Mouse (Mus musculus) midbrain, embryonic 10.5 days (tissue): ENCODE measurements around the gene Cyp4a12b. TPM values are rescaled to one million over a fixed set of nuclear protein-coding genes. Genes with fewer than 3 reads are reported as not detected.
A peak's percentile ranks its signal among the peaks of the same experiment; 100 is the strongest.
"Not testable (repeated sequence)": the region's sequence is repeated elsewhere in the genome, so short reads cannot be mapped to it uniquely, and the experiment has no call there.

ENCODE experiments used
- DNase-seq: peaks from one replicate; pipeline ENCODE4 v3.0.0-alpha.2; 2017; ENCODE audit warnings: low spot score
- H3K27ac ChIP-seq: fragments of 300-500 bp; sonication (generic); replicated peaks from 2 replicates; pipeline ENCODE4 v1.5.1; 2016; ENCODE audit warnings: mild to moderate bottlenecking
- H3K27me3 ChIP-seq: fragments of 300-500 bp; sonication (generic); 2 replicates; pipeline ENCODE4 v1.6.1; 2016; ENCODE audit warnings: low read depth, mild to moderate bottlenecking; ENCODE audit not compliant: poor library complexity, severe bottlenecking
- H3K36me3 ChIP-seq: fragments of 300-500 bp; sonication (generic); 2 replicates; pipeline ENCODE4 v1.6.1; 2016; ENCODE audit warnings: mild to moderate bottlenecking, moderate library complexity
- H3K4me1 ChIP-seq: fragments of 300-500 bp; sonication (generic); 2 replicates; pipeline ENCODE4 v1.6.1; 2016
- H3K4me3 ChIP-seq: fragments of 300-500 bp; sonication (generic); 2 replicates; pipeline ENCODE4 v1.5.1; 2016; ENCODE audit warnings: mild to moderate bottlenecking, moderate library complexity
- H3K9me3 ChIP-seq: fragments of 300-500 bp; sonication (generic); replicated peaks from 2 replicates; pipeline ENCODE4 v1.6.1; 2016; ENCODE audit warnings: mild to moderate bottlenecking
- WGBS: fragments of 180-500 bp; shearing (Covaris S2); methylation state at CpG from one replicate; pipeline ENCODE4 v1.1.7; 2016; 5-methylcytosine and 5-hydroxymethylcytosine counted together
- polyA plus RNA-seq: library from polyadenylated mRNA; unstranded; fragments of >200 nt; fragmentation: Nextera tagmentation; extraction: Ambion mirVana; gene quantifications from 2 replicates; pipeline ENCODE4 v1.2.1, GENCODE M21; 2016

Gene Cyp4a12b
- not detected in 2 replicates for polyA plus RNA-seq

DNA sequence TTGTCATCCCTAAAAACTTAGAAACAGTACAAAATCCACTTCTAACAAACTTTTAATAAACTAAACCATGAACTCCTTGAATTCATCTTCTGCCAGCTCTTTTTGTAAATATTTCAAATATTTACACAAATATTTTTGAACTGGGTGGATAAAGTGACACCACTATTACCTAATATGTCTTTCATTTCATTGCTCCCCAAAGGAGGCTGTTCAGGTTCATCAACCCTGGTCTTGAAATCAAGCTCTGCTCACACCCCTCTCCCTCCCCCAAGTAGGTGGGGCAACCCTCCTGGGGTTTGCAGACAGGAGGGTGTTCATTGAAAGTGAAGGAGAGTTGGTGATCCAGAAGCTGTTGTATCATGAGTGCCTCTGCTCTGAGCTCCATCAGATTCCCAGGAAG lies at the start of gene Cyp4a12b:
TSS of gene Cyp4a12b (plus strand) at position 301 of the 400 bp plus-strand sequence.
- not testable (repeated sequence) for DNase-seq, H3K27ac ChIP-seq, H3K9me3 ChIP-seq, H3K36me3 ChIP-seq, H3K4me1 ChIP-seq, H3K27me3 ChIP-seq, H3K4me3 ChIP-seq

DNA sequence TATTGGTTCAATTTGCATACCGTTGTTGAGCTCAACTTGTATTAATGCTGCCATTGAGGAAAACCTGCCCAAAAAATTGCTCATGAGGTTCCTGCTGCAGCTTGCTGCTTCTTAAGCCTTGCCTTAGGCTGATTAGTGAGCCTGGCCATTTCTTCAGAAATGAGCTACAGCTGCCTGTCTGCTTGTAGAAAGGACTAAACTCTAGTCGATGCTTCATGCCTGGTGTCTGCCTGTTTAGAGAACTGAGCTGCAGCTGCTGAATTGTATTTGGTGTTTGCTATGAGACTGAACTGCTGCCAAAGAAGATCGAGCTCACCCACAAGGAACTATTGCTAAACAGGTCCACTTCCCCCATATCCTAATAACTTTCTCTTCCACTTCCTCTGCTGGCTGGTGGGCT lies 45.8 kb upstream of the Cyp4a12b start:
- H3K27me3 ChIP-seq, H3K4me1 ChIP-seq, DNase-seq, H3K36me3 ChIP-seq, H3K9me3 ChIP-seq, H3K4me3 ChIP-seq, H3K27ac ChIP-seq: not testable (repeated sequence)
- 86% methylated on average over 3 of the region's 3 CpGs for WGBS

DNA sequence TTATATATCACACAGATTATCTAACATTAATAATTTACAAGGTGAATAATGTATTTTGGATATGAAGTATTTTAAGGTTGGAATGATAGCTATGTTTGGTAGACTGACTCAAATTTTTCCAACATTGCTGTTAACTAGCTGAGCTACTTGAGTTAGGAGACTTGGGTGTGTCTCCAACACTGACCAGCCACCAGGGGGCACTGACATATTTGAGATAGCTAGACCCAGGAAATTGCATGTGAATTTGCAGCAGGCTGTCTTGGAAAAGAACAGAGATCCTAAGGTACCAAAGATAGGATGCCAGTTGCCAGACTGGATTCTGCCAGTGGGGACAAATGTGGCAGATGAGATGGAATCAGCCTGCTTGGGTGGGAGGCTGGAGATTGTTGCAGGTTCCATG lies 43.4 kb upstream of the Cyp4a12b start:
- not testable (repeated sequence) for H3K27ac ChIP-seq, H3K4me1 ChIP-seq

DNA sequence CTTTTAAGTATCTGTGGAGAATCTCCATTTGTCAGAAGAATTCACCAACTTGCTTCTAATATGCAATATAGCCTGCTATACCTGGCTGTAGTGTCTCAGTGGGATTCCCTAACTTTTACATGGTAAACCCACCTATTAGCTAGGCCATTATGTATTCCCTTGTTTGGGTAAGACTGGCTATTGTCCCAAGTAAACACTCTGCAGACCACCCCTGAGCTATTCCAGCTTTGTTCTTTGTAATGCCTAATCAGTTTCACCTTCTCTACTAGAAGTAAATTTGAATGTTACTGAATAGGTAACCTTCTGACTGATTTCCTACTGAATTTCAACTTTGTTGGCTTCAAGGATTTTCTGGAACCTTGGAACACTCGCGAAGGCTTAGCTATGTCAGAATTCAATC lies 15.2 kb upstream of the Cyp4a12b start:
- DNase-seq, H3K4me1 ChIP-seq, H3K9me3 ChIP-seq, H3K27ac ChIP-seq, H3K27me3 ChIP-seq, H3K36me3 ChIP-seq, H3K4me3 ChIP-seq: not testable (repeated sequence)
- 81% methylated on average over 2 of the region's 2 CpGs for WGBS

More for the DNA sequence above, 43.4 kb upstream of the Cyp4a12b start:
- not testable (repeated sequence) for H3K4me3 ChIP-seq, H3K36me3 ChIP-seq, H3K9me3 ChIP-seq, H3K27me3 ChIP-seq, DNase-seq

DNA sequence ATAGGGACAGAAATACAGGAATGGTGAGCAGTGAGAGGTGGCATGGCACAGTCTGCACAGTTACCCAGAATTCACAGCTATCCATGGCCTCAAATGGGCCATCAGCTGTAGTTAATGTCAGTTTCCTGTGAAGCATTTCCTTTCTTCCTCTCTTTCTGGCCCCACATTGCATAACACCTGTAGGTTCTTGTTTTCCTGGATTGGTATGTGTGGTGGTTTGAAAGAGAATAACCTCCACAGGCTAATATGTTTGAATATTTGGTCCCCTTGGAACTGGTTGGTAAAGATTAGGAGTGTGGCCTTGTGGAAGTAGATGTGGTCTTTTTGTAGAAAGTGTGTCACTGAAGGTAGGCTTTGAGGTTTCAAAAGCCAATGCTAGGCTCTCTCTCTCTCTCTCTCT lies 14.5 kb upstream of the Cyp4a12b start:
- not testable (repeated sequence) for DNase-seq, H3K4me3 ChIP-seq

DNA sequence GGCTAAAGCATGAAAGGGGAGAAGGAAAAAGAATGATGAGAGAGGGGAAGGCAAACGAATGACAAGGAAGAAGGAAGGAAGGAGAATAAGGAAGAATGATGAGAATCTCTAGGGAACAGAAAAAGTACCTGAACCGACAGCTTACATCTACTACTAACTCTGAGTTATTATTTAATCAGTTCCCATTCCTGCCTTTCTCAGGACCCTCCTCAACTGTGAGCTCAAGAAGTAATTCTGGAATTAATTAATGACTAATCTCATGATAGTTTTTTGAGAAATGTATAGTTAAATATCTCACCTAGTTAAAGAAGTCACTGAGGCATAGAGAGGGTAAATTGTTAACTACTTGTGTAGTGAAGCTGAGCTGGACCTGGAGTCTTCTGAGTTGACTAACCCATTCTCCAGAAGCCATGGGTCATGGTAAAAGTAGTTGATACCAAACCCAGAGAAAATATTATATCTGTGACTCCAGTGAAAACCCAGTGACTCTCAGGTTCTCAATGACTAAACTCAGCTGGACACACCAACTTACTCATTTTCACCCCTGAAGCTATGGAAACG lies 39.2 kb downstream of the Cyp4a12b start:
- Histone ChIP-seq H3K9me3 (no peaks in the 10 kb centered on the region), H3K27ac (no peak overlapping the region), H3K4me3 (no peak overlapping the region), H3K4me1 (no peaks in the 10 kb centered on the region), H3K27me3 (no peaks in the 10 kb centered on the region), H3K36me3 (no peaks in the 10 kb centered on the region)
- no peak for DNase-seq
- WGBS: 74% methylated on average over 3 of the region's 3 CpGs

More for the DNA sequence above, 14.5 kb upstream of the Cyp4a12b start:
- not testable (repeated sequence) for H3K4me1 ChIP-seq, H3K36me3 ChIP-seq, H3K27ac ChIP-seq, H3K27me3 ChIP-seq, H3K9me3 ChIP-seq

DNA sequence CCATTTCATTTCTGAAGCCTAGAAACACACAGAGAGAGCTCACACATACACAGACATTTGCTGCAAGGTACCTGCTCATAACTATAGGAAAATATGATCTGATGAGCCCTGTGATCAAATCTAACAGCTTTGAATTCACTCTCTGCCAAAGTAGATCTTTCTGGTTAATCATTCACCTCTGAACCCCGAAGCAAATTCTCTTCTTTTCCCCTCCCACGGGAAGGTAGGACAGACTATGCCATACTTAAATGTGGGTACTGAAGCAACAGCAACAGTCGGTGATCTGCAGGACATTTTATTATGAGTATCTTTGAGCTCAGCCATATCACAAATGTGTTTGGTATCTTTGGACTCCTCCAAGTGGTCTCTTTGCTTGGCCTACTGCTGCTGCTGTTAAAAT lies 40.9 kb downstream of the Cyp4a12b start, which contains the start of gene Cyp4a30b:
TSS of gene Cyp4a30b (plus strand) at position 301 of the 400 bp plus-strand sequence.
- DNase-seq: no peak
- Histone ChIP-seq H3K9me3 (no peaks in the 10 kb centered on the region), H3K4me3 (no peak within 1 kb of the TSS), H3K27me3 (no peaks in the 10 kb centered on the region), H3K27ac (no peak within 1 kb of the TSS), H3K36me3 (no peaks in the 10 kb centered on the region), H3K4me1 (no peaks in the 10 kb centered on the region)
- 87% methylated on average over 3 of the region's 3 CpGs for WGBS

DNA sequence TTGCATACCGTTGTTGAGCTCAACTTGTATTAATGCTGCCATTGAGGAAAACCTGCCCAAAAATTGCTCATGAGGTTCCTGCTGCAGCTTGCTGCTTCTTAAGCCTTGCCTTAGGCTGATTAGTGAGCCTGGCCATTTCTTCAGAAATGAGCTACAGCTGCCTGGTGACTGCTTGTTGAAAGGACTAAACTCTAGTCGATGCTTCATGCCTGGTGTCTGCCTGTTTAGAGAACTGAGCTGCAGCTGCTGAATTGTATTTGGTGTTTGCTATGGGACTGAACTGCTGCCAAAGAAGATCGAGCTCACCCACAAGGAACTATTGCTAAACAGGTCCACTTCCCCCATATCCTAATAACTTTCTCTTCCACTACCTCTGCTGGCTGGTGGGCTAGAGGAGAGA lies 62.2 kb downstream of the Cyp4a12b start:
- not testable (repeated sequence) for H3K4me3 ChIP-seq

DNA sequence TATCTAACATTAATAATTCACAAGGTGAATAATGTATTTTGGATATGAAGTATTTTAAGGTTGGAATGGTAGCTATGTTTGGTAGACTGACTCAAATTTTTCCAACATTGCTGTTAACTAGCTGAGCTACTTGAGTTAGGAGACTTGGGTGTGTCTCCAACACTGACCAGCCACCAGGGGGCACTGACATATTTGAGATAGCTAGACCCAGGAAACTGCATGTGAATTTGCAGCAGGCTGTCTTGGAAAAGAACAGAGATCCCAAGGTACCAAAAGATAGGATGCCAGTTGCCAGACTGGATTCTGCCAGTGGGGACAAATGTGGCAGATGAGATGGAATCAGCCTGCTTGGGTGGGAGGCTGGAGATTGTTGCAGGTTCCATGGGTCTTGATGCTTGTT lies 64.6 kb downstream of the Cyp4a12b start:
- H3K36me3 ChIP-seq, H3K9me3 ChIP-seq, H3K4me1 ChIP-seq, H3K27me3 ChIP-seq, H3K4me3 ChIP-seq, H3K27ac ChIP-seq: not testable (repeated sequence)
- DNase-seq: peak; percentile 13

More for the DNA sequence above, 62.2 kb downstream of the Cyp4a12b start:
- not testable (repeated sequence) for H3K27me3 ChIP-seq, H3K9me3 ChIP-seq, H3K36me3 ChIP-seq, H3K27ac ChIP-seq, DNase-seq, H3K4me1 ChIP-seq
- 84% methylated on average over 3 of the region's 3 CpGs for WGBS

DNA sequence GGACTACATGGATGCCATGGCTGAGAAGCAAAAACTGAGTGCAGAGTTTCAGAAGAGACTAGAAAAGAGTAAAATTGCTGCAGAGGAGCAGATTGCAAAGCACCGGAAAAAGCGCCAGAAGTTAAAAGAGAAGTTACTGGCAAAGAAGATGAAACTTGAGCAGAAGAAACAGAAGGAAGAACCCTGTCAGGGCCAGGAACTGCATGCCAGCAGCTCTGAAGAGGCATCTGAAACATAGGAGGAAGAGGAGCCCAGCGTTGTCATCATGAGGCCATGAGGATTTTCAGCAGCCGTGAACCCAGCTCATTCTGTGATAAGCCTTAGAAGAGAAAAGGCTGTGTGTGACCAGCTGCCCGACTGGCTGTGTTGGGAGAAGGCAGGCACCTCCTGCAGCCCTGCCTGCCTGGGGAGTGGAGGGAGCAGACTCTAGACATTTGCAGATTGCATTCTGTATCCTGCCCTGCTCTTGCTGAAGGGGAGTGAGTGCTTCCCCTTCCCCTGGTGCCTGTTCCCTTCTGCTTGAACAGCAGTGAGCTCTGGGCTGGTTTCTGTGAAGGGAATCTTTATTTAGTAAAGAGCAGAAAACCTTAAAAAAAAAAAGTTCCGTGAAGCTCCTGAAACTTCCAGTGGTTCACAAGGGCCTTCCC lies 69.7 kb downstream of the Cyp4a12b start:
- H3K27ac ChIP-seq: no peak overlapping the region
- no peaks in the 10 kb centered on the region for H3K4me1 ChIP-seq
- no peak for DNase-seq
- WGBS: 79% methylated on average over 6 of the region's 6 CpGs
- no peaks in the 10 kb centered on the region for H3K36me3 ChIP-seq
- no peaks in the 10 kb centered on the region for H3K27me3 ChIP-seq
- H3K9me3 ChIP-seq: no peaks in the 10 kb centered on the region
- H3K4me3 ChIP-seq: no peak overlapping the region

Other genes with a start within 250 kb of the Cyp4a12b start
- gene Cyp4a29, start 169.5 kb upstream of the Cyp4a12b start, polyA plus RNA-seq: not detected in 2 replicates
- not detected in 2 replicates for gene Cyp4a12a, start 112.6 kb upstream of the Cyp4a12b start, polyA plus RNA-seq
- gene Cyp4a30b, start 41.0 kb downstream of the Cyp4a12b start, polyA plus RNA-seq: not detected in 2 replicates
- gene Cyp4a14, start 84.5 kb downstream of the Cyp4a12b start, polyA plus RNA-seq: not detected in 2 replicates
- not detected in 2 replicates for gene Cyp4a10, start 106.6 kb downstream of the Cyp4a12b start, polyA plus RNA-seq
- gene Cyp4a31, start 152.0 kb downstream of the Cyp4a12b start, polyA plus RNA-seq: not detected in 2 replicates
- gene Cyp4a32, start 189.3 kb downstream of the Cyp4a12b start, polyA plus RNA-seq: not detected in 2 replicates
- not detected in 2 replicates for gene Cyp4b1, start 236.1 kb downstream of the Cyp4a12b start, polyA plus RNA-seq